Mouse (Mus musculus): Measurements from ENCODE around the gene Col9a2. TPM values are rescaled to one million over a fixed set of nuclear protein-coding genes. Genes with fewer than 3 reads are reported as not detected.
A peak's percentile ranks its signal among the peaks of the same experiment; 100 is the strongest.
"Not testable (repeated sequence)": the region's sequence is repeated elsewhere in the genome, so short reads cannot be mapped to it uniquely, and the experiment has no call there.

The Col9a2 gene
- polyA plus RNA-seq, 1 experiment from 2014 or later, result 12.3 TPM

DNA sequence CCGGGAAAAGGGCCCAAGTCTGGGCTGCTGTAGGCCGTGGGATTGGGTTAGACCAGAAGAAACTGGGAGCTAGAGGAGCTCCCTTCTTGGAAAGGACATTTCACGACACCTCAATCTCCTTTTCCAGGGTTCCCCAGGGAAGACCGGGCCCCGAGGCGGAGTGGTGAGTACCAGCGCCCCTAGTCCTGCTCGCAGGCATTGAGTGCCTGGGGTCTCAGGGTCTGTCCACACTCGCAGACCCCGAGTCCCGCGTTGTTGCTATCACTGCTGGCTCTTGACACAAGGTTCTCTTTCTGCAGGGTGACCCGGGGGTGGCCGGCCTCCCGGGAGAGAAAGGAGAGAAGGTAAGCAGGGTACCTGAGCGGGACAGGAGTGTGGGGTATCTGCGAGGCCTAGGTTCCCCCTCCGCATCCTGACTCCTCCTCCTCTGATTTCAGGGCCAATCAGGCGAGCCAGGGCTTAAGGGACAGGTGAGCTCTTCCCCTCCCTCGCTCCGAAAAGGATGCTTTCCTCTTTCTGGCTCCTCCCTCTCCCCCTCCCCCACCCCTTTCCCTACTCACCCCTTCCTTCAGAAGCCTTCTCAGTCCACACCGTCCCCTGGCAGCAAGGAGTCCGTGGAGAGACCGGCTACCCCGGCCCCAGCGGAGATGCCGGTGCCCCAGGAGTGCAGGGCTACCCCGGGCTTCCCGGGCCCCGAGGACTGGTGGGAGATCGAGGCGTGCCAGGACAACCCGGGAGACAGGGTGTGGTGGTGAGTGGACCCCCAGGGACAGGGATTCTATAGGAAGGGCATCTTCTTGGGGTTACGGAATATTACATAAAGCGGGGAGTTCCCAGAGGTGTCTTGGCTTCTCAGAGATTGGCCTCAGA, 13.5 kb downstream of the Col9a2 start:
- Histone ChIP-seq H3K27me3 (peaks cover 4% of the 10 kb centered on the region; the same call in 1 of the 2 replicates), H3K4me1 (peaks cover 7% of the 10 kb centered on the region), H3K27ac (no peak overlapping the region), H3K4me3 (0 out of 2 replicates have a peak overlapping the region, but pooled peaks have one; percentile 5), H3K9me3 (no peaks in the 10 kb centered on the region), H3K36me3 (no peaks in the 10 kb centered on the region), H3K4me2 (peak overlapping the region; percentile 43), H3K9ac (no peak overlapping the region)
- ATAC-seq (ENCODE audit: borderline replicate concordance, extremely low read depth, low FRiP score, low TSS enrichment), result no peak; the same call in 1 of the 2 replicates
- 13% methylated on average over 35 of the region's 35 CpGs for WGBS

DNA sequence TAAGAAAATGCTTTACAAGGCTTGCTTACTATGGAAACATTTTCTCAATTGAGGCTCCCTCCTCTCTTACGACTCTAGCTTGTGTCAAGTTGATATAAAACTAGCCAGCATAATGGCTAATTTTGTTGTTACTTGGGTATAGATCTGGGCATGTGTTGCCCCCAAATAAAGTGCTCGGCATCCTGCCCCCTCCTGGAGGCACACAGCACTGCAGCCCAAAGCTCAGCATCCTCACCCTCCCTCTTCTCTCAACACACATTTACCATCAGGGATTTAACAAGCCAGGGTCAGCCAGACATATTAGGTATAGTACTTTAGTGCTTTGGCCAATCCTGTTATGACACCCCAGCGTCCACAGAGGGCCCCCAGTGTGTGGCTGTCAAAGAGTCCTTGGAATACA, 17.2 kb downstream of the Col9a2 start:
- Histone ChIP-seq H3K9me3 (no peaks in the 10 kb centered on the region), H3K4me2 (no peak overlapping the region), H3K4me1 (peaks cover 7% of the 10 kb centered on the region), H3K27me3 (peaks cover 4% of the 10 kb centered on the region; the same call in 1 of the 2 replicates), H3K36me3 (peaks cover 18% of the 10 kb centered on the region), H3K27ac (no peak overlapping the region), H3K9ac (no peak overlapping the region), H3K4me3 (no peak overlapping the region)
- 48% methylated on average over 3 of the region's 3 CpGs for WGBS
- no peak for ATAC-seq (ENCODE audit: borderline replicate concordance, extremely low read depth, low FRiP score, low TSS enrichment)

DNA sequence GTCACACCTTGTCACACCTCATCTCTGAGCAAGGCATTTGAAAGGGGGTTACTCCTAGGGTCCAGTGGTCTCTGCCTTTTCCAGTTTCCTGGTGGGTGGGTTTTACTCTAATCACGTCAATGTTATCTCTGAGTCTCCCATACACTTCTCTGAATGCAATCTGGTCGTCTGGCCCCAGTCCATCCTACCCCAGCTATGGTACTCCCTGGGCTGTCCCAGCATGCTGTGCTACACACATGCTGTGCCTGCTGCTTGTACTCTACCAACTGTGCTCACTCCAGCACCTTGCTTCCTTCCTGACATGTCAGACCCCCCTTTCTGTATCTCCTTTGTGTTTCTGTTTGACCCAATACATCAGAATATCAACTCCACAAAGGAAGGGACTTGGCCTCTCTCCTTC, 17.8 kb downstream of the Col9a2 start:
- H3K4me3 ChIP-seq, result no peak overlapping the region
- no peaks in the 10 kb centered on the region for H3K9me3 ChIP-seq
- H3K27ac ChIP-seq, result no peak overlapping the region
- H3K27me3 ChIP-seq, result peaks cover 4% of the 10 kb centered on the region; the same call in 1 of the 2 replicates
- peaks cover 7% of the 10 kb centered on the region for H3K4me1 ChIP-seq
- no peak for ATAC-seq (ENCODE audit: borderline replicate concordance, extremely low read depth, low FRiP score, low TSS enrichment)
- 45% methylated on average over 2 of the region's 2 CpGs for WGBS
- no peak overlapping the region for H3K9ac ChIP-seq
- no peak overlapping the region for H3K4me2 ChIP-seq
- peaks cover 18% of the 10 kb centered on the region for H3K36me3 ChIP-seq

DNA sequence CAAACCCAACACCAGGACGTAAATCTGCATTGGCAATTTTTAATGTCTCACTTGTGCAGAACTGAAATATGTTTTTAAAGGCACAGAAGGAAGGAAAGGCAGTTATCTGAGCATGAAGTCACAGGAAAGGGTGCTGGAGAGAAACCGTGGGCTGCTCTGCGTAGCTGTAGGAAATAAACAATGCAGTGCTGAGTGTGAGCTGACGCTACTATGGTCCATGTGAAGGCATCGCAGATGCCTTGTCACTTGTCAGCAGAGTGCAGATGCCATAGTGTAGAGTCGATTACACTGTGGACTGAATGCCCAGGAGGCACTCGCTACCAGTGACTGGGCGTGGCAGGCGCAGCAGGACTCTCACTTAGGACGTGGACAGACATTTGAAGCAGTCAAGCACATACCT, 20.0 kb downstream of the Col9a2 start:
- H3K4me1 ChIP-seq; H3K4me3 ChIP-seq; H3K9me3 ChIP-seq; H3K4me2 ChIP-seq; H3K27ac ChIP-seq; H3K9ac ChIP-seq; H3K27me3 ChIP-seq; ATAC-seq (ENCODE audit: borderline replicate concordance, extremely low read depth, low FRiP score, low TSS enrichment): not testable (repeated sequence)
- 79% methylated on average over 10 of the region's 10 CpGs for WGBS
- H3K36me3 ChIP-seq, result peaks cover 24% of the 10 kb centered on the region

DNA sequence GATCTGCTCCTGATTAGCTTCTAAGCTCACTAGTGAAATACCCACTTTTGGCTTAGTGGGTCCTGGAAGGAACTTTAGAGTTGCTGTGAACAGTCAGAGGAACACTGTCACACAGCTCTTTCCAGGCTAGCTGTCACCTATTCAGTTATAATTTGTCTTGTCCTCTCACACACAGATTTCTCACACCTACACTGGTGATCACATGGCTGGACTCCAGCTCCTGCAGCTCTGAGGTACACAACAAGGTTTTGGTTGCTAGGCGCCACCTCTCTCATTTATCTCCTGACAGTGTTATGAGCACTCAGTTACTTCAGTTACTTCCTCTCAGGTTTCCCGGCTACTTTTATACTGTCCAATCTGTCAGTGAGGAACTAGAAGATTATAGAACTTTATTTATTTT, 26.2 kb downstream of the Col9a2 start:
- ATAC-seq (ENCODE audit: borderline replicate concordance, extremely low read depth, low FRiP score, low TSS enrichment), result no peak
- Histone ChIP-seq H3K9me3 (no peaks in the 10 kb centered on the region), H3K4me2 (no peak overlapping the region), H3K36me3 (peaks cover 41% of the 10 kb centered on the region), H3K4me1 (no peaks in the 10 kb centered on the region), H3K27me3 (no peaks in the 10 kb centered on the region), H3K27ac (no peak overlapping the region), H3K4me3 (no peak overlapping the region), H3K9ac (no peak overlapping the region)
- 64% methylated on average over 2 of the region's 2 CpGs for WGBS

DNA sequence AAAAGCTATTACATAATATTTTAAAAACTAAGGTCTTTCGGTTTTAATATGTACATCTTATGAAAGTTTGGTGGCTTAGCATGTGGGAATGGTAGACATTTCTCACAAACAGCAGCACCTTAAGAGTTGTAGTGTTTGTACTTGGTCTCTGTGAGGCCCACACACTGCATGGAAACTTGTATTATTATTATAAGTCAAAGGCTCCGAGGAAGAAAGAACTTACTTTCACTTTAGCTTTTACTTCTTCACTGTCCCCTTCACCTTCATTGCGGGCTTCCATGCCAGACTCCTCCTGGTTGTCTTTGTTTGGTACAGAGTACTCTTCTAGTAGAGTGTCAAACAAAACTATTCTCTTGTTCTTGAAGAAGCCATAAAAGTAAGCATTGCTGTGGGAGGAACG, 35.1 kb downstream of the Col9a2 start:
- Histone ChIP-seq H3K4me3 (no peak overlapping the region), H3K9me3 (no peaks in the 10 kb centered on the region), H3K4me2 (no peak overlapping the region), H3K9ac (no peak overlapping the region), H3K27ac (no peak overlapping the region), H3K36me3 (peaks cover 49% of the 10 kb centered on the region), H3K4me1 (no peaks in the 10 kb centered on the region), H3K27me3 (no peaks in the 10 kb centered on the region)
- WGBS, result 90% methylated on average over 4 of the region's 4 CpGs
- no peak for ATAC-seq (ENCODE audit: borderline replicate concordance, extremely low read depth, low FRiP score, low TSS enrichment)

DNA sequence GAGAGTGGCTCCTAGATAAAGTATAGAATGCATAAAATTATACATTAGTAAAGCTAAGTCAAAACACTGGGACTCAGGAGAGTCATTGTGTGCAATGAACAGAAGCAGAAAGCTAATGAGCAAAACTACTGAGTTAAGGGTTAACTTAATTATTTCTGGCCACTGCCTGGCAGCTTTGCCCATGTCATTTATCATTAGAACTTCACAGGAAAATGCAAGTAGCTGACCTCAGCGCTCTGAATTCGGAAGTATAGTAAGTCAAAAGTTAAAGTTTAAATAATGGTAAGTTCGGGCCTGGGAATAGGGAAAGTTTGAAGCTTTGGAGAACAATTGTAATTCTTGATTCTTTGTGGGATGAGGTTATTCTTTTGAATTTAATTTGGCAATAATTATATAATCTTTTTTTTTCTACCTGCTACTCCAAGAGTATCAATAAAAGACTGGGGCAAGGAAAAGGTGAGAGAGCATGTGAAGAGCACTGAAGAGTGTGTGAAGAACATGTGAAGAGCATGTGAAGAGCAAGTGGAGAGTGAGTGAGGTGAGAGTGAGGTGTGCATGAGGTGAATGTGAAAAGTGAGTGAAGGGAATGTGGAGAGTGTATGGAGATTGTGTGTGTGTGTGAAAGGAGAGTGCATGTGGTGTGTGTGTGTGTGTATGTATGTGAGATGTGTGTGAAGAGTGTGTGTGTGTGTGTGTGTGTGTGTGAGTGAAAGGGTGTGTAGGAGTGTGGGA, 38.9 kb downstream of the Col9a2 start:
- 57% methylated on average over 3 of the region's 3 CpGs for WGBS
- no peaks in the 10 kb centered on the region for H3K9me3 ChIP-seq
- H3K9ac ChIP-seq, result no peak overlapping the region
- H3K27ac ChIP-seq, result no peak overlapping the region
- no peaks in the 10 kb centered on the region for H3K4me1 ChIP-seq
- no peak for ATAC-seq (ENCODE audit: borderline replicate concordance, extremely low read depth, low FRiP score, low TSS enrichment)
- no peak overlapping the region for H3K4me2 ChIP-seq
- H3K4me3 ChIP-seq, result no peak overlapping the region
- peaks cover 69% of the 10 kb centered on the region for H3K36me3 ChIP-seq
- no peaks in the 10 kb centered on the region for H3K27me3 ChIP-seq

DNA sequence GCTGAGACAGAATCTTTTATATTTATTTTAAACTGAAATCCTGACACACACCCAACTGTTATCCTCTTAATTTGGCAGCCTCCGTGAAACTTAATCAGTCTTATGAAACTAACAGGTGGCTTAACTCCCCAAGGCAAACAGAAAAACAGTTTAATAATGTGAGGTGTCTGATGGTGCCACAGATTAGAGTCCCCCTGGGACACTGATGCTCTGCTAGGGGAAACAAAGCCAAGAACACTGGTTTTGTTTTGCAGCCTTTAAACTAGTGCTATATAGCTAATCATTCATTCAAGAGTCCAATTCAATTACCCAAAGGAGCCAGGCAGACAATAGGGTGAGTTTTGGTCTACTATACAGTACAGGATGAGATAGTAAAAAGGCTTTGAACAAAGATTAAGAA, 41.2 kb downstream of the Col9a2 start:
- WGBS, result 93% methylated on average over 1 of the region's 1 CpGs
- no peak overlapping the region for H3K4me2 ChIP-seq
- H3K4me1 ChIP-seq, result no peaks in the 10 kb centered on the region
- H3K27me3 ChIP-seq, result no peaks in the 10 kb centered on the region
- H3K4me3 ChIP-seq, result no peak overlapping the region
- no peak overlapping the region for H3K9ac ChIP-seq
- ATAC-seq (ENCODE audit: borderline replicate concordance, extremely low read depth, low FRiP score, low TSS enrichment), result no peak
- peaks cover 66% of the 10 kb centered on the region for H3K36me3 ChIP-seq
- no peak overlapping the region for H3K27ac ChIP-seq
- no peaks in the 10 kb centered on the region for H3K9me3 ChIP-seq

DNA sequence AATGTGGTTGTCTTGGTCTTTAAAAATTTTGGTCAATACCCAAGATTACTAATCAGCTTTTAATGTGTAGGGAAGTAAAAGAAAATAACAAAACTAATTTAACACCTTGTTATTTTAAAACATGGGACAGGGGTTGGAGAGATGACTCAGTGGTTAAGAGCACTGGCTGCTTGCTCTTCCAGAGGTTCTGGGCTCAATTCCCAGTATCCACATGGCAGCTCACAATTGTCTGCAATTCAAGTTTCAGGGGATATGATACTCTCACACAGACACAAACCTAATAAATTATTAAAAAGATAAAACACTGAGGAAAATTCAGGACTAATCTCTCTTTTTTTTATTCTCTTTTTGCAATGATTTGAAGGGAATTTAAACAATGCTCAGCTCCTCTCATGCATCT, 45.3 kb downstream of the Col9a2 start:
- H3K4me3 ChIP-seq, result no peak overlapping the region
- peaks cover 51% of the 10 kb centered on the region for H3K36me3 ChIP-seq
- no peak overlapping the region for H3K4me2 ChIP-seq
- ATAC-seq (ENCODE audit: borderline replicate concordance, extremely low read depth, low FRiP score, low TSS enrichment), result no peak
- H3K4me1 ChIP-seq, result no peaks in the 10 kb centered on the region
- no peaks in the 10 kb centered on the region for H3K27me3 ChIP-seq
- no peak overlapping the region for H3K27ac ChIP-seq
- no peaks in the 10 kb centered on the region for H3K9me3 ChIP-seq
- H3K9ac ChIP-seq, result no peak overlapping the region

DNA sequence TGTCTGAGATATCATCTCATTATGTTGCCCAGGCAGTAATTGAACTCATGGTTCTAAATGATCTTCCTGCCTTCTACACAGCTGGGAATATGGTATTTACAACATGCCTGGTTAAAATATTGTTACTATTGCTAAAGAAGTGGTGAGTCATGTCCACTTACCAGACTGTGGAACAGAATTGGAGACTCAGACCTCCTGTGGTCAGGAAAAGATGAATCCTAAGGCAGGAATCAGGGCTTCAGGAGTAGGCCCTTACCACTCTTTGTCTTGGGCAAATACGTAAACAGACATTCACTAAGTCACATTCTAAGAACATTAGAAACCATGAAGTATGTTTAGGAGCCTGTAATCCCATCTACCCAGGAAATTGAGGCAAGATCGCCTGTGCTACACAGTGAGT, 49.5 kb downstream of the Col9a2 start:
- Histone ChIP-seq H3K4me1 (no peaks in the 10 kb centered on the region), H3K9ac (no peak overlapping the region), H3K4me3 (no peak overlapping the region), H3K27me3 (no peaks in the 10 kb centered on the region), H3K27ac (no peak overlapping the region), H3K4me2 (no peak overlapping the region), H3K9me3 (no peaks in the 10 kb centered on the region), H3K36me3 (peaks cover 41% of the 10 kb centered on the region)
- 89% methylated on average over 2 of the region's 2 CpGs for WGBS
- no peak for ATAC-seq (ENCODE audit: borderline replicate concordance, extremely low read depth, low FRiP score, low TSS enrichment)

DNA sequence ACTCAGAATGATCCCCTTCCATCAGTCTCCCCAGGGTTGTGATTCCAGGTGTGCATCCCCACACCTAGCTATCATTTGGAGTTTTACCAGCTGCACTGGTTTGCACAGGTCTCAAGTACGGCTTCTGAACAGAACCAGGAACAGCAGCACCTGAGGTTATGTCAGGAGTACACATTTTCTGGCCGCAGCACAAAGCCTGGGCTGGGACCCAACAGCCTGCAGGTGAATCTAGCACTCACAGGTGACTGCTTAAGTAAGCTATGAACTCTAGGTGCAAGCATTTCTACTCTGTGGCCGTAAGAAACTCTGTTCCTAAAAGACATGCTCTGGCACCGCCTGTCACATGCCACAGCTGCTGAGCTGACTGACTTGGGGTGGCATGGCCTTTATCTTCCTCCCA, 51.0 kb downstream of the Col9a2 start:
- Histone ChIP-seq H3K27ac (no peak overlapping the region), H3K4me3 (no peak overlapping the region), H3K36me3 (peaks cover 47% of the 10 kb centered on the region), H3K4me1 (no peaks in the 10 kb centered on the region), H3K4me2 (no peak overlapping the region), H3K9me3 (no peaks in the 10 kb centered on the region), H3K9ac (no peak overlapping the region), H3K27me3 (no peaks in the 10 kb centered on the region)
- 83% methylated on average over 4 of the region's 4 CpGs for WGBS
- no peak for ATAC-seq (ENCODE audit: borderline replicate concordance, extremely low read depth, low FRiP score, low TSS enrichment)

All from lung, embryonic 15.5 days (tissue).